Mouse (Mus musculus) heart, embryonic 13.5 days (tissue): Measurements from ENCODE around the gene Tst. TPM values are rescaled to one million over a fixed set of nuclear protein-coding genes. Genes with fewer than 3 reads are reported as not detected.
A peak's percentile ranks its signal among the peaks of the same experiment; 100 is the strongest.

Source experiments
- ATAC-seq: fragments of 200-750 bp; cut with Nextera tagmentation; 2 replicates; pipeline ENCODE4 v1.8.0; 2017; ENCODE audit warnings: moderate TSS enrichment; ENCODE audit not compliant: insufficient number of reproducible peaks, low FRiP score, low TSS enrichment; ENCODE audit errors: extremely low read depth
- H3K27ac ChIP-seq: fragments of 300-500 bp; sonication (generic); replicated peaks from 2 replicates; pipeline ENCODE4 v1.5.1; 2015; ENCODE audit warnings: moderate library complexity, mild to moderate bottlenecking, inconsistent platforms
- H3K27me3 ChIP-seq: fragments of 300-500 bp; sonication (generic); replicated peaks from 2 replicates; pipeline ENCODE4 v1.6.1; 2015; ENCODE audit warnings: mild to moderate bottlenecking, inconsistent platforms
- H3K36me3 ChIP-seq: fragments of 300-500 bp; sonication (generic); 2 replicates; pipeline ENCODE4 v1.6.1; 2015; ENCODE audit warnings: mild to moderate bottlenecking, inconsistent platforms
- H3K4me1 ChIP-seq: fragments of 300-500 bp; sonication (generic); 2 replicates; pipeline ENCODE4 v1.6.1; 2015; ENCODE audit warnings: inconsistent platforms
- H3K4me2 ChIP-seq: fragments of 300-500 bp; sonication (generic); 2 replicates; pipeline ENCODE4 v1.6.1; 2015; ENCODE audit warnings: inconsistent platforms, mild to moderate bottlenecking, moderate library complexity
- H3K4me3 ChIP-seq: fragments of 300-500 bp; sonication (generic); 2 replicates; pipeline ENCODE4 v1.5.1; 2015; ENCODE audit warnings: moderate library complexity, mild to moderate bottlenecking, inconsistent platforms
- H3K9ac ChIP-seq: fragments of 300-500 bp; sonication (generic); 2 replicates; pipeline ENCODE4 v1.6.1; 2015; ENCODE audit warnings: inconsistent platforms, mild to moderate bottlenecking, moderate library complexity
- H3K9me3 ChIP-seq: fragments of 300-500 bp; sonication (generic); 2 replicates; pipeline ENCODE4 v1.6.1; 2016; ENCODE audit warnings: inconsistent platforms
- WGBS: fragments of 180-500 bp; shearing (Covaris S2); methylation state at CpG from one replicate; pipeline ENCODE4 v1.1.7; 2015; ENCODE audit warnings: mixed read lengths; 5-methylcytosine and 5-hydroxymethylcytosine counted together
- polyA plus RNA-seq: library from polyadenylated mRNA; unstranded; fragments of >200 nt; fragmentation: Nextera tagmentation; extraction: Ambion mirVana; gene quantifications from 2 replicates; pipeline ENCODE4 v1.2.1, GENCODE M21; 2015

The Tst gene
- polyA plus RNA-seq, 1 experiment from 2014 or later: 12.2 TPM

DNA sequence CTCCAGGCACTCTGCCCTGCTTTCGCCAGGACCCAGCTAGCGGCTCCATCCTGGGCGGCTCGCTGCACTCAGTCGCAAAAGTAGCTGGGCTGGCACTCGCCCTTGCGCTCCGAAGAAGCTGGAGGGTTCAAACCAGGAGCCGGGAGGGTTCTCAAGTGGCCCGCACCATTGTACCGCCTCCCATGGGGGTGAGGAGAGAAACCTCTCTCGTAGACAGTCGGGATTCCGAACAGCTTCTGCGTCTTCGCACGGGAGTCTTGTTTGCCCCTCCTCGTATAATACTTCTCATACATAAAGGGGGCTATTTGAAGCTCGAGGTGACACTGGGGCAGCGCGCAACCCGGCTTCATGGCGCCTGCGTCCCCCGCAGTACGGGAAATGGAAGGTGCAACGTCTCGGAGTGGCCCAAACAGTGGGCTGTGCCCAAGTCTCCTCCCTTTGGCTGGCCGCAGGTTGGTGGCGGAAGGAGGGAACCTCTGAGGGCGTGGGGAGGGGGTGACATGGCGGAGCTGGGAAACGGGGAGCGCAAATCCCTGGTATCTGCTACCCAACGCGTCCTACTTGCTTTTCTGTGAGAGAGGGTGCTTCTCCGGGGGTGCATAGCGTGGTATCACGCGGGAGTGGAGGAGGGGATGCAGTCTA, 707 bp upstream of the Tst start, which contains the start of gene Mpst:
Gene Mpst (plus strand): TSS at position 124 of the 642 bp plus-strand sequence.
- peak within 1 kb of the TSS; percentile 97 for H3K27ac ChIP-seq
- peak within 1 kb of the TSS; percentile 97 for H3K4me2 ChIP-seq
- peaks cover 38% of the 10 kb centered on the region for H3K27me3 ChIP-seq
- peak; percentile 78 for ATAC-seq
- H3K36me3 ChIP-seq: no peaks in the 10 kb centered on the region
- H3K4me1 ChIP-seq: peaks cover 70% of the 10 kb centered on the region
- no peaks in the 10 kb centered on the region for H3K9me3 ChIP-seq
- under 1% methylated on average over 40 of the region's 40 CpGs for WGBS
- peak within 1 kb of the TSS; percentile 82 for H3K4me3 ChIP-seq
- H3K9ac ChIP-seq: peak within 1 kb of the TSS; percentile 88

DNA sequence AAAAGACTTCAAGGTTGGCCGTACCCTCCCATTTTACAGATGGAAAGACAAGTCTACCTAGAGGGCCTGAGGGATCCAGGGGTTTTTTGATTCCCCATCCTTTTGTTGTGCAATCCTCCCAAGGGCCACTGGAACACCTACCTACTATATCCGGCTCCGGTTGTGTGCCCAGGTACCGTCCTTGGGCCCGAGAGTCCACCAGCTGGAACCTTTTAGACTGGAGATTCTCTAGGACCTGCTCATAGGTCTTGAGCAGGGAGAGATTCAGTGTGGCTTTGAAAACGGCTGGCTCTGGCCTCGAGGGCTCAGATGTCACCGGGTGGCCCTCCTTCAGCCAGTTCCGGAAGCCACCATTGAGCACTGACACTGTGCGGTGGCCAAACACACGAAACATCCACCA, 609 bp downstream of the Tst start:
- Histone ChIP-seq H3K4me2 (peak overlapping the region; percentile 97), H3K4me3 (peak overlapping the region; percentile 82), H3K27ac (no peak overlapping the region), H3K27me3 (peaks cover 25% of the 10 kb centered on the region), H3K9me3 (no peaks in the 10 kb centered on the region), H3K4me1 (peaks cover 69% of the 10 kb centered on the region), H3K9ac (peak overlapping the region; percentile 88), H3K36me3 (no peaks in the 10 kb centered on the region)
- 47% methylated on average over 11 of the region's 11 CpGs for WGBS
- ATAC-seq: no peak

DNA sequence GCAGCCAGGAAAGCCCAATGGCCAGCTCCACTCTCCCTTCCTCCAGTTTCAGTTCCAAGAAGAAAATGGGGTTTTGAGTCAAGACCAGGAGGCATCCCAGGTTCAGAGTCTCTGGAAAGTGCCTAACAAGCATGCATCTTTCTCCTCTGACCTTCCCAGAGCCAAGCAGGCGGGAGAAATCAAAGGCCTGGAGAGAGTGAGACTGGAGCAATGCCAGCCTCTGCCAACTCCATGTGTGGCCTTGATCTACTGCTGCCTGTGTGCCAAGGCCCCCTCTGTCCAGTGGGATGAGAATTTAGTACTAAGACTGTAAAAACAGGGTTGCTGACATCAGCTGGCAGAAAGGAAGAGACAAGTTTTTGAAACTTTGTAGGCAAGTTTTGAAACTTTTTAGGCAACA, 1.8 kb downstream of the Tst start:
- Histone ChIP-seq H3K4me3 (no peak overlapping the region), H3K4me1 (peaks cover 62% of the 10 kb centered on the region), H3K9ac (peak overlapping the region; percentile 34), H3K36me3 (no peaks in the 10 kb centered on the region), H3K27ac (peak overlapping the region; percentile 69), H3K27me3 (peaks cover 13% of the 10 kb centered on the region), H3K4me2 (peak overlapping the region; percentile 97), H3K9me3 (no peaks in the 10 kb centered on the region)
- 40% methylated on average over 1 of the region's 1 CpGs for WGBS
- ATAC-seq: no peak

DNA sequence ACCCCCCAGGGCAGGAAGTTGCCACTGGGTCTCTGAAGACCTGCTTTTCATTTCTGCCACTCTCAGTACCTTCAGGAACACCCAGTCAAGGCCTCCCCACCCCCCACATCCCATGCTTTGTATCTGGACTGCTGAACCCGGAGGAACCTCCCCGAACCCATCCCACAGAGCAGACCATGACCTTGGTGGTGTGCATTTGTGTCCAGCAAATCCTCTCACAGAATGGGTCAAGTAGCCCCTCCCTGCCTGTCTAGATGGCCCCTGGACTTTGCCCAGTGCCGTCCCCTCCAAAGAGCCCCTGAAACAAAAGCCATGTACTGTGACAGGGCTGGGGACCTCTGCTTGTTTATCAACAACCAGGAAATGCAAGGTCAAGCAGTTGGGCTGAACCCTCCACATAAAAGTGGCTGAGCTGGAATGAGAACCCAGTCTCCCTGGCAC, 2.4 kb downstream of the Tst start:
- peak overlapping the region; percentile 34 for H3K9ac ChIP-seq
- H3K27ac ChIP-seq: peak overlapping the region; percentile 69
- H3K36me3 ChIP-seq: no peaks in the 10 kb centered on the region
- ATAC-seq: no peak
- WGBS: 46% methylated on average over 3 of the region's 3 CpGs
- no peaks in the 10 kb centered on the region for H3K9me3 ChIP-seq
- peaks cover 7% of the 10 kb centered on the region for H3K27me3 ChIP-seq
- peaks cover 62% of the 10 kb centered on the region for H3K4me1 ChIP-seq
- H3K4me3 ChIP-seq: no peak overlapping the region
- H3K4me2 ChIP-seq: peak overlapping the region; percentile 97

DNA sequence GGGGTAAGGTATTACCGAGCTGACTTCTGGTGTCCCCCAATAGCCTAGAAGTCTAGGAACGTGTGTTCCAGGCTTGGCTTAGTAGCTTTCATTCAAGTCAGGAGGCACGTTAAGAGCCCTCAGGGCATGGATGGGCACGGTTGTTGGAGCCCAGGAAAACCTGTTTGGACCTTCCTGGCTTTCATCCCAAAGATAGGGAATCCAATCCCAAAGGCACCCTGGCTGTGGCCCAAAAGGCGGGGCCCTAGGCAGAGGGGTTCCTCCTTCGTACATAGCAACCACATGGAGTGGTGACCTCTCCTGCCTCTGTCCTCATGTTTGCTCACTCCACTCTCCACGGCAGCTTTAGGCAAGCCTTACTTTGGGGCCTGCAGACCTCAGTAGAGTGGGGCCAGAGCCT, 3.3 kb downstream of the Tst start:
- H3K9me3 ChIP-seq: no peaks in the 10 kb centered on the region
- 66% methylated on average over 7 of the region's 7 CpGs for WGBS
- no peaks in the 10 kb centered on the region for H3K36me3 ChIP-seq
- H3K4me3 ChIP-seq: no peak overlapping the region
- H3K27ac ChIP-seq: peak overlapping the region; percentile 61
- ATAC-seq: no peak
- H3K4me2 ChIP-seq: no peak overlapping the region
- peaks cover 58% of the 10 kb centered on the region for H3K4me1 ChIP-seq
- H3K9ac ChIP-seq: no peak overlapping the region
- H3K27me3 ChIP-seq: no peaks in the 10 kb centered on the region

DNA sequence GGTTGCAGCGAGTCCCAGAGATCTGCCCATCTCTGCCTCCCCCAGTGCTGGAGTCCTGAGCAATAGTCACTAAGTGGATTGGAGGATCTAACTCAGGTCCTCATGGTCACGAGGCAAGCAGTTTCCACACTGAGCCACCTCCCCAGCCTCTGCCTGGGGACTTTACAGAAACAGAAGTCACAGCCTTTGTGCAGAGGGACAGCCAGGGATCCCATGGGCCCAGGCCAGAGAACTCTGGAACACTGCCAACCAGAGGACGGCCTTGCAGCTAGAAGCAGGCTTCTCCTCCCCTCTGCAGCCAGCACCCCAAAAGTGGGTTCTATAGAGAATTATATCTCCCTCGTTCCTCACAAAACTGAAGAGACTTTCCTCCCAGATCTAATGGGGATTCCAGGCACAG, 3.8 kb downstream of the Tst start:
- Histone ChIP-seq H3K27me3 (no peaks in the 10 kb centered on the region), H3K4me1 (peaks cover 53% of the 10 kb centered on the region), H3K4me2 (no peak overlapping the region), H3K36me3 (no peaks in the 10 kb centered on the region), H3K4me3 (no peak overlapping the region), H3K9me3 (no peaks in the 10 kb centered on the region), H3K27ac (peak overlapping the region; percentile 61), H3K9ac (peak overlapping the region; percentile 52)
- ATAC-seq: no peak
- 37% methylated on average over 4 of the region's 4 CpGs for WGBS

DNA sequence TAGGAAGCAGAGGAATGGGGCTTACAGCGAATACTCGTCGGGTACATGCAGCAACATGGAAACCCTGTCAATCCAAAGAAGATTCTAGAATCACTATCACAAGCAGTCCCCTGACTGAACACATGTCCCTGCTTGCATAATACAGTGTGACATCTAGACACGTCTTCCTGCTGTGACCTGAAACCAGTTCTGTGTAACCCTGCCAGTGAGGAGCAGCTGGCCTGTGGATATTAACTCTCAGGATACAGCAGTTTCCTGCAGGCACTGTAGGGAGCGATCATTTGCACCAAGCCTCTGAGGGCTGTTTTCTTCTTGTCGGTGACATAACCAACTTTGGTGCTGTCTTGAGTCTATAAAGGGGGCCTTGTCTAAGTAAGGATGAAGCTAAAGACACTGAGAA, 4.4 kb downstream of the Tst start:
- Histone ChIP-seq H3K9me3 (no peaks in the 10 kb centered on the region), H3K27me3 (0 out of 2 replicates have a peak, but pooled peaks cover 2% of the 10 kb centered on the region), H3K4me2 (no peak overlapping the region), H3K4me3 (no peak overlapping the region), H3K27ac (peak overlapping the region; percentile 61; the same call in 1 of the 2 replicates), H3K9ac (peak overlapping the region; percentile 52; the same call in 1 of the 2 replicates), H3K36me3 (no peaks in the 10 kb centered on the region), H3K4me1 (peaks cover 52% of the 10 kb centered on the region)
- 63% methylated on average over 6 of the region's 6 CpGs for WGBS
- ATAC-seq: no peak

DNA sequence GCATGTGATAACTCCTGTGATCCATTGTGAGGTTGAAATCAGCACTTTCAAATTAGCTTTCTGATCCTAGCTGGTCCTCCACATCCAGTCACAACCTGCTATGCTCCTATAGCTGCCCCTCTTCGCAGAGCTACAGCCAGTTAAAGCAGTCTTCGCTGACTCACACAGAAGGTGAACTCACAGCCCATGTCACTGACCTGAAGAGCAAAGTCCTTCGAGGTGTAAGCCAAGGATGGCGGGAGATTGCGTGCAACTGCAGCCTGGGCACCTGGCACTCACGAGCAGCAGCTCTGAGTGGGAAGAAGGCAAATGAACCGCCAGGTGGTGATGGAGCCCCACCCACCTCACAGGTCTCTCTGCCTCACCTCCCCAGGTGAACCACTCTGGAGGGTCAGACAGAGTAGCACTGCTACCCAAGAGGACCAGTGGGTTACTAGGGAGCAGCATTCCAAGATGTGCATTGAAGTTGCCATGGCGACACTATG, 10.2 kb downstream of the Tst start, which contains the start of gene Tex33:
Gene Tex33 (minus strand): TSS at position 435 of the 485 bp plus-strand sequence.
- H3K9me3 ChIP-seq: no peaks in the 10 kb centered on the region
- H3K4me3 ChIP-seq: no peak within 1 kb of the TSS
- no peak for ATAC-seq
- H3K4me2 ChIP-seq: no peak within 1 kb of the TSS
- H3K27me3 ChIP-seq: 0 out of 2 replicates have a peak, but pooled peaks cover 18% of the 10 kb centered on the region
- no peaks in the 10 kb centered on the region for H3K36me3 ChIP-seq
- no peaks in the 10 kb centered on the region for H3K4me1 ChIP-seq
- 79% methylated on average over 8 of the region's 8 CpGs for WGBS
- no peak within 1 kb of the TSS for H3K9ac ChIP-seq
- no peak within 1 kb of the TSS for H3K27ac ChIP-seq

DNA sequence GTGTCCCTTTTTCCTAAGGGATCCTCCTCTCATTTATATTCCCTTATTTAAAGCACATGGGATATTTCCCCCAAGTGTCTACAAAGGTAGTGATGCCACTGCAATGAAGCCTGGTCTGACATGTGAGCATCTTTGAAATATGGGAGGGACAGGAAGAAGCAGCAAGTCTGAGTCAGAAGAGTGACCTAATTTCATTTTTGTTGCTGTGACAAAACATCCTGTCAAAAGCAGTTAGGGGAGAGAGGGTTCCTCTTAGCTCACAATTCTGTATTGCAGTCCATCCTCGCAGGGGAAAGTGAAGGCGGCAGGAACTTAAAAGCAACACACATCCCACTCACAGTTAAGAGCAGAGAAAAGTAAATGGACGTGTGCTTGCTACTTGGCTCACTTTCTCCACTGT, 14.9 kb downstream of the Tst start:
- 74% methylated on average over 3 of the region's 3 CpGs for WGBS
- no peaks in the 10 kb centered on the region for H3K9me3 ChIP-seq
- H3K27ac ChIP-seq: no peak overlapping the region

DNA sequence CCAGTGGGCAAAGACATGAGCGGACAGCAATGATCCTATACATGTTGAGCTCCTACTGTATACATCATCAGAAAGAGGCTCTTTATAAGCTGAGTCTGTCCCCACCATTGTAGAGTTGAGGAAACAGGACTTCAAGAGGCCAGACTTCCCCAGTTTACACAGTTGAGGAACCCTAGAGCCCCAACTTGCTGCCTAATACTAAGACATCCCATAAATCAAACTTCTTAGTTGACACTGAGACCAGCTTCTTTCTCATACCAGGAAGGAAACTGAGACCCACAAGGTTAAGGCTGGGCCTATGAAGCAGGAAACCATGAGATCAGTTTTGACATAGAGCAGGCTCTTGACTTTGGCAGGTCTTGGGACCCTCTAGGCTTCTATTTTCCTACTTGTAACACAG, 20.1 kb downstream of the Tst start:
- Histone ChIP-seq H3K4me1 (peaks cover 18% of the 10 kb centered on the region), H3K27ac (no peak overlapping the region), H3K36me3 (no peaks in the 10 kb centered on the region), H3K4me2 (no peak overlapping the region), H3K4me3 (no peak overlapping the region), H3K9ac (no peak overlapping the region), H3K27me3 (0 out of 2 replicates have a peak, but pooled peaks cover 3% of the 10 kb centered on the region), H3K9me3 (no peaks in the 10 kb centered on the region)
- ATAC-seq: no peak
- 77% methylated on average over 1 of the region's 1 CpGs for WGBS

More for the DNA sequence above, 14.9 kb downstream of the Tst start:
- Histone ChIP-seq H3K36me3 (no peaks in the 10 kb centered on the region), H3K27me3 (0 out of 2 replicates have a peak, but pooled peaks cover 17% of the 10 kb centered on the region), H3K4me2 (no peak overlapping the region), H3K9ac (no peak overlapping the region), H3K4me1 (no peaks in the 10 kb centered on the region), H3K4me3 (no peak overlapping the region)
- no peak for ATAC-seq

DNA sequence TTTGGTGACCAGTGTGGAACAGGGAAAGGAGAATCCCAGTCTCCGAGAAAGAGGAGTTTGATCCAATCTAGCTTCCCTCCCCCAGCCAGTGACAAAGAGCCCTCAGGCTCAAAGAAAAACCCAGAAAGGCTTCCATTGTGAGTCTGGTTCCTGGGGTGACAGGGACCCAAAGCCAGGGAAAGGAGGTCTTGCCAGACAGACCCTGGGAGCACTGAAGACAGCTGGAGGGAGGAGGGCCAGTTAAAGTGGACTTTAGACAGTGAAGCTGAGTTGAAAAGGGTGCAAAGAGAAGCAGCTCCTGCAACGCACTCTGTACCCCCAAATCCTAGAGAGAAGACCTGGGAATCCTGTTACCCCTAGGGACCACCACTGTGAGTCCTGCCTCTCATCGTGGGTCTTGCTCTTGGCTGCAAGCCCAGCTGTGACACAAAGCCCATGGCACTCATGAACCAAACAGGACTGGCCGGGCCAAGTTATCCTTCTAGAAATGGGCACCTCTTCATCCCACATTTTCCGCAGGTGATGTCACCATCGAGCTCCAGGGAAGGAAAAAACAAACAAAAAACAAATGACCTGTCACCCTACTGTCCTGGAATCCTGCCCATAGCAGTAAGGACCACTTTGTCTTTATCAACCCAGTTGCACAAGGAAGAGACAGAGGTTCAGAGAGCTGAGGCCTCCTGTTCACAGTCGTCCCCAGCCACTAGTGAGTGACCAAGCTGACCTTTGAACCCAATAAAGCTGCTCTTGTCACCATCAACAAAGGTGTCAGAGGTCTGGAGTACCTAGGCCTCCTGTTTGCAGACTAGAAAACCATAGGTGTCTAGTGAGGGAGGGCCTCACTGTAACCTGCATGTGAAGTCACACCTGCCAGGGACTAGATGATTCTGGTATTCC, 21.2 kb downstream of the Tst start:
- H3K9me3 ChIP-seq: no peaks in the 10 kb centered on the region
- 47% methylated on average over 7 of the region's 7 CpGs for WGBS
- H3K4me2 ChIP-seq: no peak overlapping the region
- H3K27ac ChIP-seq: peak overlapping the region; percentile 60; the same call in 1 of the 2 replicates
- no peak overlapping the region for H3K9ac ChIP-seq
- no peak overlapping the region for H3K4me3 ChIP-seq
- ATAC-seq: no peak
- peaks cover 18% of the 10 kb centered on the region for H3K4me1 ChIP-seq
- 0 out of 2 replicates have a peak, but pooled peaks cover 3% of the 10 kb centered on the region for H3K27me3 ChIP-seq
- H3K36me3 ChIP-seq: no peaks in the 10 kb centered on the region
